ENCODE assay signal across 27 mouse cellular contexts in genomic region chr13:51485291-51485690, GRCm38 (mm10).
DNase-seq lines count a peak whose midpoint lies in the region; ATAC-seq and TF ChIP-seq lines count a peak whose summit lies in the region.
"Had no signal": no experiment of that assay in that cellular context is flagged by ENCODE, and none has a peak within 500 bp of the region (broad histone marks: within the 10 kb centered on the region; RNA-seq: fewer than 3 reads in every experiment).

No protein-coding gene starts in this region.

- H3K27me3 ChIP-seq in kidney, adult 2 months (replicated peaks; ENCODE audit: control insufficient read depth, insufficient read depth, low read length), result no peaks in the 10 kb centered on the region
- H3K27me3 ChIP-seq: CH12.LX; embryonic facial prominence, embryonic 12.5 days; embryonic facial prominence, embryonic 15.5 days; forebrain, embryonic 12.5 days; heart, embryonic 13.5 days had no signal

- no peak for TF ChIP-seq CTCF in kidney, adult 2 months (conservative IDR thresholded peaks at IDR 0.05; ENCODE audit: insufficient read depth, insufficient read length, low read depth, low read length)

- H3K27ac ChIP-seq in kidney, adult 2 months (ENCODE audit: insufficient read depth, low read depth, low read length), result no peak overlapping the region
- H3K27ac ChIP-seq: embryonic facial prominence, embryonic 12.5 days; embryonic facial prominence, embryonic 15.5 days; forebrain, embryonic 12.5 days; heart, embryonic 13.5 days; hindbrain, embryonic 14.5 days; hindbrain, postnatal 0 days had no signal

- no peak for TF ChIP-seq POLR2A in kidney, adult 2 months (IDR thresholded peaks at IDR 0.05; ENCODE audit: low read depth, low read length)

- H3K4me1 ChIP-seq in kidney, adult 2 months (ENCODE audit: control insufficient read depth, insufficient read depth, low read length), result no peaks in the 10 kb centered on the region
- H3K4me1 ChIP-seq: embryonic facial prominence, embryonic 12.5 days; embryonic facial prominence, embryonic 15.5 days; forebrain, embryonic 12.5 days; heart, embryonic 13.5 days had no signal

- DNase-seq in frontal cortex, postnatal 36 days (ENCODE audit: low spot score in 2 of 2), result no peak
- peak; percentile 26 for DNase-seq in kidney, adult 2 months
- no peak for DNase-seq in kidney, postnatal 4 days
- DNase-seq in right cerebral cortex, adult 18-20 months, result peak; percentile 40
- no peak for DNase-seq in right cerebral cortex, postnatal 14 days
- DNase-seq in brain, adult 2 months (ENCODE audit: low read depth, low spot score), result peak; percentile 64
- DNase-seq: adrenal gland, postnatal 10 days; adrenal gland, postnatal 36 days; B cell, adult 2 months; cerebellum, adult 11 months; cerebellum, adult 9-11 months; cerebellum, postnatal 25 days; gastrocnemius, postnatal 25 days; heart, postnatal 14 days; heart, postnatal 4 days had no signal

- H3K4me3 ChIP-seq in kidney, adult 2 months (ENCODE audit: insufficient read depth, low read depth, low read length), result no peak overlapping the region
- H3K4me3 ChIP-seq: embryonic facial prominence, embryonic 12.5 days; embryonic facial prominence, embryonic 15.5 days; forebrain, embryonic 12.5 days; heart, embryonic 13.5 days had no signal

- no peaks in the 10 kb centered on the region for H3K36me3 ChIP-seq in kidney, adult 2 months (ENCODE audit: control insufficient read depth, insufficient read depth, low read length)
- H3K36me3 ChIP-seq: embryonic facial prominence, embryonic 12.5 days; embryonic facial prominence, embryonic 15.5 days; forebrain, embryonic 12.5 days; G1E; heart, embryonic 13.5 days had no signal

- peak; percentile 53; the same call in 1 of the 2 replicates for ATAC-seq in frontal cortex, adult (ENCODE audit: low TSS enrichment)
- ATAC-seq: forebrain, embryonic 16.5 days; hindbrain, postnatal 0 days; inflammation-experienced regulatory T-cells, adult 6 months; Patski had no signal

- WGBS in kidney, adult 2 months, result 60% methylated on average over 9 of the region's 9 CpGs

Comparison
In these comparisons a context has a peak if more than half of its experiments do, and no peak if none do; other contexts are left out.
1. DNase-seq: peak in kidney, adult 2 months (single experiment), right cerebral cortex, adult 18-20 months (single experiment) and brain, adult 2 months (single experiment); none in frontal cortex, postnatal 36 days (0 of 2), kidney, postnatal 4 days (0 of 2) and right cerebral cortex, postnatal 14 days (single experiment).